Mouse (Mus musculus) stomach, embryonic 16.5 days (tissue): ENCODE measurements around the gene Tenm4. TPM values are rescaled to one million over a fixed set of nuclear protein-coding genes. Genes with fewer than 3 reads are reported as not detected.

Experiments
- ATAC-seq: fragments of 200-750 bp; cut with Nextera tagmentation; 2 replicates; pipeline ENCODE4 v1.8.0; 2017; ENCODE audit warnings: moderate number of reproducible peaks, moderate TSS enrichment; ENCODE audit not compliant: insufficient read depth, low FRiP score
- H3K27ac ChIP-seq: fragments of 300-500 bp; sonication (generic); 2 replicates; pipeline ENCODE4 v1.5.1; 2014; ENCODE audit warnings: low read length
- H3K27me3 ChIP-seq: fragments of 300-500 bp; sonication (generic); 2 replicates; pipeline ENCODE4 v1.6.1; 2014; ENCODE audit warnings: low read length, control low read depth, mixed read lengths; ENCODE audit not compliant: control insufficient read depth, insufficient read depth
- H3K36me3 ChIP-seq: fragments of 300-500 bp; sonication (generic); 2 replicates; pipeline ENCODE4 v1.6.1; 2014; ENCODE audit warnings: low read length; ENCODE audit not compliant: control insufficient read depth, insufficient read depth
- H3K4me1 ChIP-seq: fragments of 300-500 bp; sonication (generic); 2 replicates; pipeline ENCODE4 v1.6.1; 2014; ENCODE audit warnings: low read length, control low read depth, mixed read lengths; ENCODE audit not compliant: control insufficient read depth, insufficient read depth
- H3K4me2 ChIP-seq: fragments of 300-500 bp; sonication (generic); 2 replicates; pipeline ENCODE4 v1.6.1; 2014; ENCODE audit warnings: low read depth, low read length, mixed read lengths
- H3K4me3 ChIP-seq: fragments of 300-500 bp; sonication (generic); replicated peaks from 2 replicates; pipeline ENCODE4 v1.5.1; 2014; ENCODE audit warnings: mild to moderate bottlenecking, low read length
- H3K9ac ChIP-seq: fragments of 300-500 bp; sonication (generic); 2 replicates; pipeline ENCODE4 v1.6.1; 2014; ENCODE audit warnings: low read length
- H3K9me3 ChIP-seq: fragments of 300-500 bp; sonication (generic); replicated peaks from 2 replicates; pipeline ENCODE4 v1.6.1; 2016; ENCODE audit warnings: low read length, control low read depth; ENCODE audit not compliant: control insufficient read depth
- WGBS: fragments of 180-500 bp; shearing (Covaris S2); extraction: QIAGEN DNeasy Blood & Tissue Kit; methylation state at CpG from one replicate; pipeline ENCODE4 v1.1.7; 2014; 5-methylcytosine and 5-hydroxymethylcytosine counted together
- polyA plus RNA-seq: library from polyadenylated mRNA; unstranded; fragments of >200 nt; fragmentation: Nextera tagmentation; extraction: Ambion mirVana; gene quantifications from 2 replicates; pipeline ENCODE4 v1.2.1, GENCODE M21; 2015

The Tenm4 gene
- polyA plus RNA-seq, 1 experiment from 2014 or later, result 22.7 TPM

GRCm38 (mm10) chr7:96413822-96414221, 242.8 kb downstream of the Tenm4 start:
- peaks cover 8% of the 10 kb centered on the region; the same call in 1 of the 2 replicates for H3K4me1 ChIP-seq
- no peak overlapping the region for H3K9ac ChIP-seq
- H3K27ac ChIP-seq, result no peak overlapping the region
- H3K36me3 ChIP-seq, result no peaks in the 10 kb centered on the region
- H3K4me2 ChIP-seq, result no peak overlapping the region
- H3K27me3 ChIP-seq, result no peaks in the 10 kb centered on the region
- H3K4me3 ChIP-seq, result no peak overlapping the region
- no peak for ATAC-seq
- WGBS, result 56% methylated on average over 1 of the region's 1 CpGs
- no peaks in the 10 kb centered on the region for H3K9me3 ChIP-seq

- Histone ChIP-seq H3K27me3 (no peaks in the 10 kb centered on the region), H3K9ac (no peak overlapping the region), H3K4me2 (no peak overlapping the region), H3K9me3 (no peaks in the 10 kb centered on the region), H3K4me1 (peaks cover 8% of the 10 kb centered on the region; the same call in 1 of the 2 replicates), H3K36me3 (no peaks in the 10 kb centered on the region), H3K4me3 (no peak overlapping the region), H3K27ac (no peak overlapping the region)
- WGBS, result 46% methylated on average over 9 of the region's 9 CpGs
- ATAC-seq, result no peak
These were observed 243.4 kb downstream of the Tenm4 start for GRCm38 (mm10) chr7:96414290-96415055.

- no peak for ATAC-seq
- no peak overlapping the region for H3K4me2 ChIP-seq
- H3K9me3 ChIP-seq, result no peaks in the 10 kb centered on the region
- H3K4me3 ChIP-seq, result no peak overlapping the region
- no peaks in the 10 kb centered on the region for H3K27me3 ChIP-seq
- H3K27ac ChIP-seq, result no peak overlapping the region
- peaks cover 8% of the 10 kb centered on the region; the same call in 1 of the 2 replicates for H3K4me1 ChIP-seq
- no peak overlapping the region for H3K9ac ChIP-seq
- WGBS, result 60% methylated on average over 13 of the region's 13 CpGs
- no peaks in the 10 kb centered on the region for H3K36me3 ChIP-seq
These were observed 246.4 kb downstream of the Tenm4 start for GRCm38 (mm10) chr7:96417251-96418004.

GRCm38 (mm10) chr7:96418146-96418545, 247.1 kb downstream of the Tenm4 start:
- Histone ChIP-seq H3K27ac (no peak overlapping the region), H3K27me3 (no peaks in the 10 kb centered on the region), H3K4me3 (no peak overlapping the region), H3K4me1 (peaks cover 8% of the 10 kb centered on the region; the same call in 1 of the 2 replicates), H3K36me3 (no peaks in the 10 kb centered on the region), H3K4me2 (no peak overlapping the region), H3K9me3 (no peaks in the 10 kb centered on the region), H3K9ac (no peak overlapping the region)
- no peak for ATAC-seq
- 73% methylated on average over 3 of the region's 3 CpGs for WGBS

GRCm38 (mm10) chr7:96420045-96420444, 249.0 kb downstream of the Tenm4 start:
- 49% methylated on average over 3 of the region's 3 CpGs for WGBS
- no peak overlapping the region for H3K9ac ChIP-seq
- no peak overlapping the region for H3K4me2 ChIP-seq
- no peaks in the 10 kb centered on the region for H3K4me1 ChIP-seq
- no peaks in the 10 kb centered on the region for H3K9me3 ChIP-seq
- H3K36me3 ChIP-seq, result no peaks in the 10 kb centered on the region
- H3K27me3 ChIP-seq, result no peaks in the 10 kb centered on the region
- H3K27ac ChIP-seq, result no peak overlapping the region
- ATAC-seq, result no peak
- H3K4me3 ChIP-seq, result no peak overlapping the region

- no peaks in the 10 kb centered on the region for H3K27me3 ChIP-seq
- WGBS, result 59% methylated on average over 9 of the region's 9 CpGs
- ATAC-seq, result no peak
- no peaks in the 10 kb centered on the region for H3K4me1 ChIP-seq
- H3K4me2 ChIP-seq, result no peak overlapping the region
- no peaks in the 10 kb centered on the region for H3K9me3 ChIP-seq
- H3K27ac ChIP-seq, result no peak overlapping the region
- no peak overlapping the region for H3K9ac ChIP-seq
- H3K36me3 ChIP-seq, result no peaks in the 10 kb centered on the region
- H3K4me3 ChIP-seq, result no peak overlapping the region
These were observed 250.0 kb downstream of the Tenm4 start for GRCm38 (mm10) chr7:96420926-96421605.

GRCm38 (mm10) chr7:96426954-96427353, 255.9 kb downstream of the Tenm4 start:
- no peaks in the 10 kb centered on the region for H3K36me3 ChIP-seq
- no peak for ATAC-seq

GRCm38 (mm10) chr7:96433307-96433706, 262.3 kb downstream of the Tenm4 start:
- Histone ChIP-seq H3K27me3 (no peaks in the 10 kb centered on the region), H3K4me2 (no peak overlapping the region), H3K36me3 (no peaks in the 10 kb centered on the region), H3K27ac (no peak overlapping the region), H3K9me3 (no peaks in the 10 kb centered on the region), H3K4me3 (no peak overlapping the region), H3K4me1 (no peaks in the 10 kb centered on the region), H3K9ac (no peak overlapping the region)
- ATAC-seq, result no peak
- 89% methylated on average over 2 of the region's 2 CpGs for WGBS

More at GRCm38 (mm10) chr7:96426954-96427353, 255.9 kb downstream of the Tenm4 start:
- Histone ChIP-seq H3K9me3 (no peaks in the 10 kb centered on the region), H3K4me2 (no peak overlapping the region), H3K9ac (no peak overlapping the region), H3K4me1 (no peaks in the 10 kb centered on the region; the same call in 1 of the 2 replicates), H3K27ac (no peak overlapping the region), H3K27me3 (no peaks in the 10 kb centered on the region), H3K4me3 (no peak overlapping the region)
- WGBS, result 69% methylated on average over 8 of the region's 8 CpGs

GRCm38 (mm10) chr7:96438392-96438791, 267.3 kb downstream of the Tenm4 start:
- H3K9me3 ChIP-seq, result no peaks in the 10 kb centered on the region
- no peak overlapping the region for H3K27ac ChIP-seq
- H3K36me3 ChIP-seq, result no peaks in the 10 kb centered on the region
- no peaks in the 10 kb centered on the region for H3K4me1 ChIP-seq
- no peak overlapping the region for H3K9ac ChIP-seq
- no peak for ATAC-seq
- 81% methylated on average over 6 of the region's 6 CpGs for whole genome bisulfite sequencing
- H3K4me3 ChIP-seq, result no peak overlapping the region
- H3K27me3 ChIP-seq, result no peaks in the 10 kb centered on the region
- no peak overlapping the region for H3K4me2 ChIP-seq
